Mouse (Mus musculus): ENCODE results near the gene Tmem110. TPM values are rescaled to one million over a fixed set of nuclear protein-coding genes. Genes with fewer than 3 reads are reported as not detected.

Gene Tmem110
- polyA plus RNA-seq, 1 experiment: 24.8 TPM

DNA sequence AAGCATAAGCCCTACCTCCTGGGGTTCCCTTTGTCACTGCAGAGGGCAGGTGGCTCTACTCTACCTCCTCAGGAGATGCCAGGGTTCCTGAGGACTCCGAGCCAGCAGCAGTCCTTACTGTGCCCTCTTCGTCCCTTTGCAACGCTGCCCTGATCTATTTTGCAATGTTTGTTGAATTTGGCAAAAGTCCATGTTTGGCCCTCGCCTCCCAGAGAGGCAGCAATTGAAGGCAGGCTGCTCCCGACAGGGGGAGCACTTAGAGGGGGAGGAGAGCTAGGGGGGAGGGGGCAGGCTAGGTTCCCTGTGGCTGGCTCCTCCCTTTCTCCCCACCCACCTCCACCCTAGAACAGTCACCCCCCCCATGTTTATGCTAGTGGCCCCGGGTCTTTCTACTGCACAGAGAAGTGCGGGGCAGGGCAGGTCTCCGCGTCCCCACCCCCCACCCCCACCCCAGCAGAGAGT, 62.9 kb downstream of the Tmem110 start:
- H3K4me3 ChIP-seq (ENCODE audit: insufficient read depth, low read length): no peak overlapping the region
- TF ChIP-seq POLR2A (IDR thresholded peaks at IDR 0.05; ENCODE audit: low read depth, low read length): no peak
- TF ChIP-seq CTCF (IDR thresholded peaks at IDR 0.05; ENCODE audit: borderline replicate concordance, insufficient read depth, low read length): no peak
- no peaks in the 10 kb centered on the region for H3K4me1 ChIP-seq (ENCODE audit: control insufficient read depth, insufficient read depth, low read length)
- no peak overlapping the region for H3K27ac ChIP-seq (ENCODE audit: insufficient read depth, low read length)

- Histone ChIP-seq H3K4me1 (ENCODE audit: control insufficient read depth, insufficient read depth, low read length) (peaks cover 10% of the 10 kb centered on the region), H3K4me3 (ENCODE audit: insufficient read depth, low read length) (no peak overlapping the region), H3K27ac (ENCODE audit: insufficient read depth, low read length) (no peak overlapping the region)
- TF ChIP-seq POLR2A (IDR thresholded peaks at IDR 0.05; ENCODE audit: low read depth, low read length) (no peak), CTCF (IDR thresholded peaks at IDR 0.05; ENCODE audit: borderline replicate concordance, insufficient read depth, low read length) (no peak)
Measured at GRCm38 (mm10) chr14:30899972-30900371, 74.6 kb downstream of the Tmem110 start.

DNA sequence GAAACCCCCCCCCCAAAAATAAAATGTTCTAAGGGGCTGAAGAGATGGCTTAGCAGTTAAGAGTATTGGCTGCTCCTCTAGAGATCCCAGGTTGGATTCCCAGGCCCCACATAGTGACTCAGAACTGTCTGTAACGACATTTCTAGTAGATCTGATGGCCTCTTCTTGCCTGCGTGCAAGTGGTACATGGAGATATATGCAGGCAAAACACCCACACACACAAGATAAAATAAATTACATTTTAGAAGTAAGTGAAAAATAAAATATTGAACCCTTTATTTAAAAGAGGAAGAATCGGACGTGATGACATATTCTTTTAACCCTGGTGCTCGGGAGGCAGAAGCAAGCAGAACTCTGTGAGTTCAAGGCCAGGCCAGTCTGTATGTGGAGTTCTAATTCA, 77.2 kb downstream of the Tmem110 start:
- H3K4me3 ChIP-seq (ENCODE audit: insufficient read depth, low read length): no peak overlapping the region
- H3K4me1 ChIP-seq (ENCODE audit: control insufficient read depth, insufficient read depth, low read length): peaks cover 10% of the 10 kb centered on the region
- H3K27ac ChIP-seq (ENCODE audit: insufficient read depth, low read length): no peak overlapping the region
- no peak for TF ChIP-seq CTCF (IDR thresholded peaks at IDR 0.05; ENCODE audit: borderline replicate concordance, insufficient read depth, low read length)
- no peak for TF ChIP-seq POLR2A (IDR thresholded peaks at IDR 0.05; ENCODE audit: low read depth, low read length)

GRCm38 (mm10) chr14:30903036-30903435, 77.6 kb downstream of the Tmem110 start:
- Histone ChIP-seq H3K27ac (ENCODE audit: insufficient read depth, low read length) (no peak overlapping the region), H3K4me3 (ENCODE audit: insufficient read depth, low read length) (no peak overlapping the region), H3K4me1 (ENCODE audit: control insufficient read depth, insufficient read depth, low read length) (peaks cover 10% of the 10 kb centered on the region)
- TF ChIP-seq POLR2A (IDR thresholded peaks at IDR 0.05; ENCODE audit: low read depth, low read length): no peak
- TF ChIP-seq CTCF (IDR thresholded peaks at IDR 0.05; ENCODE audit: borderline replicate concordance, insufficient read depth, low read length): no peak

GRCm38 (mm10) chr14:30904307-30904706, 78.9 kb downstream of the Tmem110 start:
- TF ChIP-seq POLR2A (IDR thresholded peaks at IDR 0.05; ENCODE audit: low read depth, low read length) (no peak), CTCF (IDR thresholded peaks at IDR 0.05; ENCODE audit: borderline replicate concordance, insufficient read depth, low read length) (no peak)
- no peak overlapping the region for H3K4me3 ChIP-seq (ENCODE audit: insufficient read depth, low read length)
- H3K27ac ChIP-seq (ENCODE audit: insufficient read depth, low read length): no peak overlapping the region
- peaks cover 10% of the 10 kb centered on the region for H3K4me1 ChIP-seq (ENCODE audit: control insufficient read depth, insufficient read depth, low read length)

DNA sequence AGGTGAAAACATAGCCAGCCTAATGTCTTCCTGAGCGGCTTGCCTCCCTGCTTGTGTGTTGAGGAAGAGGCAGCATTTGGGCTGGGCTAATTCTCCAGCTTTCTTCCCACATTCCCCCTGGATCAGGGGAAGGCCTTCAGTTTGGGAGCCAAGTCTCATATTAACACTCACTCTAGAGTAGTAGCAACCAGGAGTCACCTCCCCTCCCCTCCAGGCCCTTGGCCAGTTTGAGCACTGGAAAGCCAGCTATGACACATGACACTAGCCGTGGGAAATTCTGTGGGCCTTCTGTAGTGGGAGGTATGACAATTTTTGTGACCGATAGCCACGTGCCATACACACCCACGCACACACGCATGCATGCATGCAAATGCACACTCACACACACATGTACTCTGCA, 80.6 kb downstream of the Tmem110 start:
- TF ChIP-seq CTCF (IDR thresholded peaks at IDR 0.05; ENCODE audit: borderline replicate concordance, insufficient read depth, low read length): no peak
- no peak for TF ChIP-seq POLR2A (IDR thresholded peaks at IDR 0.05; ENCODE audit: low read depth, low read length)
- Histone ChIP-seq H3K27ac (ENCODE audit: insufficient read depth, low read length) (no peak overlapping the region), H3K4me3 (ENCODE audit: insufficient read depth, low read length) (no peak overlapping the region), H3K4me1 (ENCODE audit: control insufficient read depth, insufficient read depth, low read length) (peaks cover 10% of the 10 kb centered on the region)

DNA sequence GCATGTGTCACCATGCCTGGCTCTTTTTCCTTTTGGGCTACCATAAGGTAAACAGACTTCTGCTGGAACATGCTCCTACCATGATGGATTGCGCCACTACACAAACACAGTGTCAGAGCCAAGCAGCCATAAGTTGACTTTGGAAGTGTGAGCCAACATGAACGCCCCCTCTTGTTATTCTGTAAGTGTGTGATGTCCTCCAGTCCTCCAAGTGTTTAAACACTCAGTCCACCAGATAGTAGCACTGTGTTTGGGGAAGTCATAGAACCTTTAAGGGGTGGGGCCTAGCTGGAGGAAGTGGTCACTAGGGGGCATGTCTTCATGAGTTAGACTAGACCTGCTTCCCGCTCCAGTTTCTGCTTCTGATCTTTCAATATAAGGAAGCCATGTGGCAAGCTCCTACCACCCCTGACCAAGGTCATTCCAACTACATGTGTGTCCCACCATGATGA, 82.5 kb downstream of the Tmem110 start:
- TF ChIP-seq CTCF (IDR thresholded peaks at IDR 0.05; ENCODE audit: borderline replicate concordance, insufficient read depth, low read length): no peak
- TF ChIP-seq POLR2A (IDR thresholded peaks at IDR 0.05; ENCODE audit: low read depth, low read length): no peak
- Histone ChIP-seq H3K27ac (ENCODE audit: insufficient read depth, low read length) (no peak overlapping the region), H3K4me3 (ENCODE audit: insufficient read depth, low read length) (no peak overlapping the region), H3K4me1 (ENCODE audit: control insufficient read depth, insufficient read depth, low read length) (peaks cover 10% of the 10 kb centered on the region)

DNA sequence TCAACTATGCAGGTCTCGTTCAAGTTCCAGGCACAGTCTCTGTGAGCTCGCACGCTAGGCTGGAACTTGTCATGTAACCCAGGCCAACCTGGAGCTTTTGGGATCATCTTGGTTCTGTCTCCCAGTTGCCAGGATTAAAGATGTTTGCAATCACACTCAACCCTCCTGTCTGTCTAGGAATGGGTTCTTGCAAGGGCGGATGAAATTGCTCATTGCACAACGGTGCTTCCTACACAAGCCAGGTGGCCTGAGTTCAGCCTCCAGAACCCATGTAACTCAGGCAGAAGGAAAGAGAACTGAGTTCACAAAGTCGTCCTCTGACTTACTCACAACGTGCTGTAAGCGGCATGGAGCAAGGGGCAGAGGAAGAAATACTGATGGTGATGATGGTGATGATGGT, 85.8 kb downstream of the Tmem110 start:
- TF ChIP-seq CTCF (IDR thresholded peaks at IDR 0.05; ENCODE audit: borderline replicate concordance, insufficient read depth, low read length) (no peak), POLR2A (IDR thresholded peaks at IDR 0.05; ENCODE audit: low read depth, low read length) (no peak)
- Histone ChIP-seq H3K27ac (ENCODE audit: insufficient read depth, low read length) (no peak overlapping the region), H3K4me1 (ENCODE audit: control insufficient read depth, insufficient read depth, low read length) (no peaks in the 10 kb centered on the region), H3K4me3 (ENCODE audit: insufficient read depth, low read length) (no peak overlapping the region)

DNA sequence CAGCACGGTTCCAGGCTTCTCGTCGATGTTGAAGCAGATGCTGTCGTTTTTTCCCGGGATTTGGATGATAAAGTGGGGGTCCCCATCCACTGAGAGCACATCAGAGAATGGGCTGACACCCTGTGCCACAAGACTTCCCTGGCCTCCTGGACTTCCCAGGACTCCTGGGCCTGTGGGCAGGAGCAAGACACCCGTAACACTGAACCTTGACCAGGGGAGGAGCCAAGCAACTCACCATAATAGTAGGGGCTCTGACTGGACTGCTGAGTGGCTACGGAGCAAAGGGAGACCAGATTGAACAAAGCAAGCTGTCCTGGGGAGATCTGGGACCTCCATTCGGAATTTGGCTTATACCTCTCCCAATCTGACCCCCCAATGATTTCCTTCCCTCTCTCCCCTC, 87.3 kb downstream of the Tmem110 start:
- Histone ChIP-seq H3K27ac (ENCODE audit: insufficient read depth, low read length) (no peak overlapping the region), H3K4me3 (ENCODE audit: insufficient read depth, low read length) (no peak overlapping the region), H3K4me1 (ENCODE audit: control insufficient read depth, insufficient read depth, low read length) (peaks cover 3% of the 10 kb centered on the region; the same call in 1 of the 2 replicates)
- TF ChIP-seq POLR2A (IDR thresholded peaks at IDR 0.05; ENCODE audit: low read depth, low read length) (no peak), CTCF (IDR thresholded peaks at IDR 0.05; ENCODE audit: borderline replicate concordance, insufficient read depth, low read length) (no peak)

DNA sequence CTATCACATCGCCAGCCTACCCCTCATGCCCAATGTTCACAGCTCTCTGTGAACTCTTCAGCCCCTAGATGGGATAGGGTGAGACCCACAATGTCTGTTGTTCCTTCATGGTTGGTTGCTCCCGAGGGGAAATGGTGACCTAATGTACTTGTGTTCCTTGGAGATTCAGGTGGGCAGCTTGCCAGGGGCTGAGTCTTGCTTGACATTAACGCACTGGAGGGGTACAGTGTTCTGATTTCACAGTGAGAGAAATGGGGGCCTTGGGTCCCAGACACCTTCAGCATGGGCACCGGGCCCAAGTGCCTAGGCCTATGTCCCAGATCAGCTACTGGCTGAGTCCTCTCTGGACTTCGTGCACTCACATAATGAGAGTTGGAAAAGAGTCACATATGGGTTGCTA, 88.0 kb downstream of the Tmem110 start:
- TF ChIP-seq POLR2A (IDR thresholded peaks at IDR 0.05; ENCODE audit: low read depth, low read length): no peak
- TF ChIP-seq CTCF (IDR thresholded peaks at IDR 0.05; ENCODE audit: borderline replicate concordance, insufficient read depth, low read length): no peak
- Histone ChIP-seq H3K4me3 (ENCODE audit: insufficient read depth, low read length) (no peak overlapping the region), H3K27ac (ENCODE audit: insufficient read depth, low read length) (no peak overlapping the region), H3K4me1 (ENCODE audit: control insufficient read depth, insufficient read depth, low read length) (peaks cover 3% of the 10 kb centered on the region; the same call in 1 of the 2 replicates)

DNA sequence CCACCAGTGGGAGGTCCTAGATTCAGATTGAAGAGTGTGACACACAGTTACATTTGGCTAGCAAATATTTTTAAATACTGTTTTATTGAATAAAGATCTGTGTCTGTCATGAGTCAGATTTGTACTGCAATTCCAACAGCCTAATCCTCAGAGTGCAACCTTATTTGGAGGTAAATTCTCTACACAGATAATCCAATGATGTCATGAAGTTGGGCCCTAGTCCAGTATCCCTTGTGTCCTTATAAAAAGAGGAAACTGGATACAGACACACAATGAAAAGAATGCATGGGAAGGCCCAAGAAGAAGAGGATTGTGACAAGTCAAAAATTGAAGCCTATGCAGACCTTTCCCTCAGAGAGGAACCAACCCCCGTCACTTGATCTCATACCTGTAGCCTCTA, 91.1 kb downstream of the Tmem110 start:
- peak overlapping the region; percentile 89 for H3K27ac ChIP-seq (ENCODE audit: insufficient read depth, low read length)
- no peak overlapping the region for H3K4me3 ChIP-seq (ENCODE audit: insufficient read depth, low read length)
- TF ChIP-seq POLR2A (IDR thresholded peaks at IDR 0.05; ENCODE audit: low read depth, low read length) (no peak), CTCF (IDR thresholded peaks at IDR 0.05; ENCODE audit: borderline replicate concordance, insufficient read depth, low read length) (no peak)
- peaks cover 3% of the 10 kb centered on the region; the same call in 1 of the 2 replicates for H3K4me1 ChIP-seq (ENCODE audit: control insufficient read depth, insufficient read depth, low read length)
